Mouse (Mus musculus): ENCODE measurements at regions not wholly inside any gene's neighbourhood (a gene's known extent, or its start where the extent isn't known, plus 50 kb on each side); places are given as distances from the start of the nearest gene placed in this dataset.

- H3K36me3 ChIP-seq (replicated peaks; ENCODE audit: control insufficient read depth, insufficient read depth, low read depth, low read length) = no peaks in the 10 kb centered on the region
- no peak overlapping the region for H3K4me2 ChIP-seq (ENCODE audit: low read depth, low read length)
- H3K4me3 ChIP-seq (ENCODE audit: low read depth, low read length) = no peak overlapping the region
- ATAC-seq (replicated peaks; ENCODE audit: insufficient number of reproducible peaks, low FRiP score, low TSS enrichment, low read depth) = no peak
- no peaks in the 10 kb centered on the region for H3K27me3 ChIP-seq (ENCODE audit: control insufficient read depth, insufficient read depth, low read length)
- no peaks in the 10 kb centered on the region for H3K9me3 ChIP-seq (replicated peaks; ENCODE audit: control insufficient read depth, low read length)
- no peak overlapping the region for H3K9ac ChIP-seq (replicated peaks; ENCODE audit: low read length)
- H3K27ac ChIP-seq (replicated peaks; ENCODE audit: low read depth, low read length) = no peak overlapping the region
- peaks cover 4% of the 10 kb centered on the region; the same call in 1 of the 2 replicates for H3K4me1 ChIP-seq (ENCODE audit: control insufficient read depth, insufficient read depth, low read length)
- WGBS = 75% methylated on average over 3 of the region's 3 CpGs
- no peak for DNase-seq (ENCODE audit: low spot score)
Observed at GRCm38 (mm10) chr19:32881443-32881842, 124.1 kb downstream of the Pten start.

DNA sequence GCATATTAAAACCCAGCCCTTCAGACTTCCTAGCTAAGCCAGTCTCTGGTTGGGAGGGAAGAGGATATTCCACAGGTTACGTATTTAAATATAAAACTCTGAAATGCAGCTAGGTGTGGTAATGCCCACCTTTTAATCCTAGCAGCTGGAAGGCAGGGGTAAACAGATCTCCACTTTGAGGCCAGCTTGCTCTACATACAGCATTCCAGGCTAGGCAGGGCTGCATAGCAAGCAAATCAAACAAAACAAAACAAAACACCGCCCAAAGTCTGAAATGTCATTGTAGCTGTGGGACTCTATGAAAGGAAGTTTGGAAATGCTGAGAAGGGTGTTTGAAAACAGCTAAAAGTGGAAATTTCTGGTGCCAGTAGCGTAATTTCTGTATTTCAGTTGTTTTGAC, 127.0 kb downstream of the Pten start:
- ATAC-seq (replicated peaks; ENCODE audit: insufficient number of reproducible peaks, low FRiP score, low TSS enrichment, low read depth) (no peak), DNase-seq (ENCODE audit: low spot score) (no peak)
- no peaks in the 10 kb centered on the region for H3K9me3 ChIP-seq (replicated peaks; ENCODE audit: control insufficient read depth, low read length)
- no peak overlapping the region for H3K4me3 ChIP-seq (ENCODE audit: low read depth, low read length)
- H3K36me3 ChIP-seq (replicated peaks; ENCODE audit: control insufficient read depth, insufficient read depth, low read depth, low read length) = no peaks in the 10 kb centered on the region
- 49% methylated on average over 3 of the region's 3 CpGs for WGBS
- no peak overlapping the region for H3K4me2 ChIP-seq (ENCODE audit: low read depth, low read length)
- H3K27ac ChIP-seq (replicated peaks; ENCODE audit: low read depth, low read length) = no peak overlapping the region
- no peak overlapping the region for H3K9ac ChIP-seq (replicated peaks; ENCODE audit: low read length)
- H3K27me3 ChIP-seq (ENCODE audit: control insufficient read depth, insufficient read depth, low read length) = no peaks in the 10 kb centered on the region
- peaks cover 4% of the 10 kb centered on the region; the same call in 1 of the 2 replicates for H3K4me1 ChIP-seq (ENCODE audit: control insufficient read depth, insufficient read depth, low read length)

- no peaks in the 10 kb centered on the region for H3K9me3 ChIP-seq (replicated peaks; ENCODE audit: control insufficient read depth, low read length)
- DNase-seq (ENCODE audit: low spot score) (peak; percentile 64), ATAC-seq (replicated peaks; ENCODE audit: insufficient number of reproducible peaks, low FRiP score, low TSS enrichment, low read depth) (0 out of 2 replicates have a peak, but pooled peaks have one; percentile 56)
- no peak overlapping the region for H3K4me3 ChIP-seq (ENCODE audit: low read depth, low read length)
- H3K36me3 ChIP-seq (replicated peaks; ENCODE audit: control insufficient read depth, insufficient read depth, low read depth, low read length) = no peaks in the 10 kb centered on the region
- H3K4me2 ChIP-seq (ENCODE audit: low read depth, low read length) = peak overlapping the region; percentile 31; the same call in 1 of the 2 replicates
- no peak overlapping the region for H3K27ac ChIP-seq (replicated peaks; ENCODE audit: low read depth, low read length)
- peaks cover 4% of the 10 kb centered on the region; the same call in 1 of the 2 replicates for H3K4me1 ChIP-seq (ENCODE audit: control insufficient read depth, insufficient read depth, low read length)
- 26% methylated on average over 12 of the region's 12 CpGs for WGBS
- H3K27me3 ChIP-seq (ENCODE audit: control insufficient read depth, insufficient read depth, low read length) = no peaks in the 10 kb centered on the region
- no peak overlapping the region for H3K9ac ChIP-seq (replicated peaks; ENCODE audit: low read length)
Observed at GRCm38 (mm10) chr19:32885481-32886131, 128.3 kb downstream of the Pten start.

- H3K4me1 ChIP-seq (ENCODE audit: control insufficient read depth, insufficient read depth, low read length) = peaks cover 4% of the 10 kb centered on the region; the same call in 1 of the 2 replicates
- DNase-seq (ENCODE audit: low spot score) (no peak), ATAC-seq (replicated peaks; ENCODE audit: insufficient number of reproducible peaks, low FRiP score, low TSS enrichment, low read depth) (no peak)
- 67% methylated on average over 7 of the region's 7 CpGs for WGBS
- no peak overlapping the region for H3K4me2 ChIP-seq (ENCODE audit: low read depth, low read length)
- no peaks in the 10 kb centered on the region for H3K36me3 ChIP-seq (replicated peaks; ENCODE audit: control insufficient read depth, insufficient read depth, low read depth, low read length)
- no peak overlapping the region for H3K4me3 ChIP-seq (ENCODE audit: low read depth, low read length)
- no peaks in the 10 kb centered on the region for H3K27me3 ChIP-seq (ENCODE audit: control insufficient read depth, insufficient read depth, low read length)
- H3K9ac ChIP-seq (replicated peaks; ENCODE audit: low read length) = no peak overlapping the region
- no peaks in the 10 kb centered on the region for H3K9me3 ChIP-seq (replicated peaks; ENCODE audit: control insufficient read depth, low read length)
- no peak overlapping the region for H3K27ac ChIP-seq (replicated peaks; ENCODE audit: low read depth, low read length)
Observed at GRCm38 (mm10) chr19:32887190-32887589, 129.9 kb downstream of the Pten start.

DNA sequence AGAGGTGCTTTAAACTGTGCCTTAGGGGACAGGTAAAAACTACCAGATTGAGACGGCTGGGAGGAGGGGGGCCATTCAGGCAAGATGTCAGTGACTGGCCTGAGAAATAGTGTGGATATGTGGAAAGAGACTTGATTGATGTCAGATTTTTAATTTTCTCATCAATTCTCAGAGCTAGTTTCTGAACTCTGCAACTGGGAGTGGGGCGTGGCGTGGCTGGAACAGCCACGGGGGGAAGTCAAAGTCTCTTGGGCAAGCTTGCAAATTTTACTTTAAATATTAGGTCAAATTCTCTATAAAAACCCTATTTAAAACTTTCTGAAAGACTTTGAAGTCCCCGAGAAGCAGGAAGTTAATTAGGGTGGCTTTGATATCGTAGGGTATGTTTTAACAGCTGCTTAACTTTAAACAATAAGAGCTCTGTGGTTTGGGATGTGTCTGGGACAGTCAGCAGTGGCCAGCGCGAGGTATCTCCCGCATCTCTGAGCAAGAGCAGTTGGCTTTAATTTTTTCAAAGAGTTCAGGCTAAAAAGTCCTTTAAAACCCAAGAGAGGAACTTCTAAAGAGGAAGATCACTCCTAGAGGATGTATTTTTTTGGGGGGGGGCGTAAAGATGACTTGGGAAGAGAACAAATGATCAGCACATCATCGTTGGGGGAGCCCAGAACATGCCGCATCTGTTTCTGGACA, 131.5 kb downstream of the Pten start:
- peaks cover 4% of the 10 kb centered on the region; the same call in 1 of the 2 replicates for H3K4me1 ChIP-seq (ENCODE audit: control insufficient read depth, insufficient read depth, low read length)
- no peaks in the 10 kb centered on the region for H3K27me3 ChIP-seq (ENCODE audit: control insufficient read depth, insufficient read depth, low read length)
- DNase-seq (ENCODE audit: low spot score) (peak; percentile 26), ATAC-seq (replicated peaks; ENCODE audit: insufficient number of reproducible peaks, low FRiP score, low TSS enrichment, low read depth) (no peak)
- no peaks in the 10 kb centered on the region for H3K36me3 ChIP-seq (replicated peaks; ENCODE audit: control insufficient read depth, insufficient read depth, low read depth, low read length)
- no peak overlapping the region for H3K4me3 ChIP-seq (ENCODE audit: low read depth, low read length)
- WGBS = 31% methylated on average over 12 of the region's 12 CpGs
- H3K4me2 ChIP-seq (ENCODE audit: low read depth, low read length) = no peak overlapping the region
- no peaks in the 10 kb centered on the region for H3K9me3 ChIP-seq (replicated peaks; ENCODE audit: control insufficient read depth, low read length)
- no peak overlapping the region for H3K9ac ChIP-seq (replicated peaks; ENCODE audit: low read length)
- H3K27ac ChIP-seq (replicated peaks; ENCODE audit: low read depth, low read length) = no peak overlapping the region

DNA sequence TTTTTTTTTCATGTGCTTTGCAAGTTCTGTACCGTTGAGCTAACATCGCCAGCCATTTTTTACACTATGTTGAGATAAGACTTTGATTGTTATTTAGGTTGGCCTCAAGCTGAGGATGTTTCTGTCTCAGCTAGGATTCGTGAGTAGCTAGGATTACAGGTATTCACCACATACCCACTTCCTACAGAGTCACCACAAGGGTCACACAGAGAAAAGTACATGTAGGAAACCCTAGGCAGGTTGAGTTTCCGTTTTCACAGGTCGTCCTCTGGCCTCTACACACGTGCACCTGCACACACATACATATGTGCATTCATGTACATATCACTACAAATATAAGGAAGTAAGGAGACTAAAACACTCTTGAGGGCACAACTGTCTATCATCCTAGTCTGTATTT, 133.5 kb downstream of the Pten start:
- H3K27ac ChIP-seq (replicated peaks; ENCODE audit: low read depth, low read length) = no peak overlapping the region
- no peaks in the 10 kb centered on the region for H3K27me3 ChIP-seq (ENCODE audit: control insufficient read depth, insufficient read depth, low read length)
- H3K36me3 ChIP-seq (replicated peaks; ENCODE audit: control insufficient read depth, insufficient read depth, low read depth, low read length) = no peaks in the 10 kb centered on the region
- no peak overlapping the region for H3K9ac ChIP-seq (replicated peaks; ENCODE audit: low read length)
- no peak overlapping the region for H3K4me3 ChIP-seq (ENCODE audit: low read depth, low read length)
- DNase-seq (ENCODE audit: low spot score) (no peak), ATAC-seq (replicated peaks; ENCODE audit: insufficient number of reproducible peaks, low FRiP score, low TSS enrichment, low read depth) (no peak)
- no peaks in the 10 kb centered on the region for H3K9me3 ChIP-seq (replicated peaks; ENCODE audit: control insufficient read depth, low read length)
- no peak overlapping the region for H3K4me2 ChIP-seq (ENCODE audit: low read depth, low read length)
- H3K4me1 ChIP-seq (ENCODE audit: control insufficient read depth, insufficient read depth, low read length) = no peaks in the 10 kb centered on the region
- 86% methylated on average over 6 of the region's 6 CpGs for WGBS

DNA sequence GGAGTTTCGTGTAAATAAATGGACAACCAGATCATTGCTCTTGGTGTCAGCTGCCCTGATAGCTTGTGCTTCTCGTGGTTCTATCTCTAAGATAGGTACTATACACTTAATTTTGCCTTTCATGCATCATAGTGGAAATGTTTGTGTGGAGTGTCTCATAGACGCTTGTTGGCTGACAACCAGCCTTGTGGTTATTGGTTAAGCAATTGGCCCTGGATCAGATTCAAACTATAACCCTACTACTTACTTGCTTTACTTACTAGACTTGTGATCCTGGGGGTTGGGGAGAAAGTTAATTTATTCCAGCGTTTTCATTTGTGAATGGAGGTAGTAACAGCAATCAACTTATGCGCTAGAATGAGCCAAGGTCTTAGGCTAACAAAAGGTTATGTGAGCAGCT, 135.2 kb downstream of the Pten start:
- H3K9me3 ChIP-seq (replicated peaks; ENCODE audit: control insufficient read depth, low read length) = no peaks in the 10 kb centered on the region
- ATAC-seq (replicated peaks; ENCODE audit: insufficient number of reproducible peaks, low FRiP score, low TSS enrichment, low read depth) (no peak), DNase-seq (ENCODE audit: low spot score) (no peak)
- H3K4me3 ChIP-seq (ENCODE audit: low read depth, low read length) = no peak overlapping the region
- no peaks in the 10 kb centered on the region for H3K36me3 ChIP-seq (replicated peaks; ENCODE audit: control insufficient read depth, insufficient read depth, low read depth, low read length)
- no peaks in the 10 kb centered on the region for H3K4me1 ChIP-seq (ENCODE audit: control insufficient read depth, insufficient read depth, low read length)
- H3K9ac ChIP-seq (replicated peaks; ENCODE audit: low read length) = no peak overlapping the region
- H3K27ac ChIP-seq (replicated peaks; ENCODE audit: low read depth, low read length) = no peak overlapping the region
- 91% methylated on average over 5 of the region's 5 CpGs for WGBS
- no peak overlapping the region for H3K4me2 ChIP-seq (ENCODE audit: low read depth, low read length)
- H3K27me3 ChIP-seq (ENCODE audit: control insufficient read depth, insufficient read depth, low read length) = no peaks in the 10 kb centered on the region

DNA sequence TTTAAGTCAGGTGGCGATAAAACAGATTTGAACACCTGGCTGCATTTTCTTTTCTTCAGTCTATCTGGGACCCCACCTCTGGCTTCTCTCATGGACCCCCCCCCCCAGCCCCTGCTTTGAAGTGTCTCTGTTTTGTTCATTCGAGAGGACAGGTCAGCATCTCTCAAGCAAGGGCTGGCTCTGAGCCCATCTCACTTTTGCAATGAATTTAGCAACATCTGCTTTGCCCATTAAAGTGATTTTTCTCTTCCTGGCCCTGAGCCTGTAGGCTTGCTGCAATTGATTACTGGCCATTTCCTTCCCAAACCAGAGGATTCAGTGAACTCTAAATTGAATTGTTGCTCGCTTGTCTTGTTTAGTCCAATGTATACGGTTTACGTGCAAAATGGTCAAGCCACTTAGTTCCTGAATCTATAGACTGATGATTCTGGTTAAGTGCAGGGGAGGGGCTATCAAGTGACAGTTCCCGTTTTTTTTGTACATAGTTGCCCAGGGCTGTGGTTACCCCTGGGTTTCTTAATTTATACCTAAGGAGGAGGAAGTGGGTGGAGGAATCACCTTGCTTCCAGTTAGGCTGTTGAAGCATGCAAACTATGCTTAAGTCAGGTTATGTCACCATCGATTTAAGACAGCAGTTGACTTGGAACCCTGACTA, 146.3 kb downstream of the Pten start:
- H3K4me1 ChIP-seq (ENCODE audit: control insufficient read depth, insufficient read depth, low read length) = no peaks in the 10 kb centered on the region
- H3K36me3 ChIP-seq (replicated peaks; ENCODE audit: control insufficient read depth, insufficient read depth, low read depth, low read length) = no peaks in the 10 kb centered on the region
- no peak overlapping the region for H3K4me2 ChIP-seq (ENCODE audit: low read depth, low read length)
- H3K27ac ChIP-seq (replicated peaks; ENCODE audit: low read depth, low read length) = no peak overlapping the region
- H3K9me3 ChIP-seq (replicated peaks; ENCODE audit: control insufficient read depth, low read length) = no peaks in the 10 kb centered on the region
- DNase-seq (ENCODE audit: low spot score) (peak; percentile 12), ATAC-seq (replicated peaks; ENCODE audit: insufficient number of reproducible peaks, low FRiP score, low TSS enrichment, low read depth) (no peak)
- H3K4me3 ChIP-seq (ENCODE audit: low read depth, low read length) = no peak overlapping the region
- no peak overlapping the region for H3K9ac ChIP-seq (replicated peaks; ENCODE audit: low read length)
- 54% methylated on average over 7 of the region's 7 CpGs for whole genome bisulfite sequencing
- no peaks in the 10 kb centered on the region for H3K27me3 ChIP-seq (ENCODE audit: control insufficient read depth, insufficient read depth, low read length)

All from embryonic facial prominence, embryonic 11.5 days (tissue).